Mouse (Mus musculus) liver, embryonic 12.5 days (tissue): Measurements from ENCODE around the gene Rpl22l1. TPM values are rescaled to one million over a fixed set of nuclear protein-coding genes. Genes with fewer than 3 reads are reported as not detected.
"Not testable (repeated sequence)": the region's sequence is repeated elsewhere in the genome, so short reads cannot be mapped to it uniquely, and the experiment has no call there.

Experiments
- ATAC-seq: fragments of 200-750 bp; cut with Nextera tagmentation; 2 replicates; pipeline ENCODE4 v1.8.0; 2017; ENCODE audit warnings: moderate number of reproducible peaks, mild to moderate bottlenecking, moderate library complexity
- H3K27ac ChIP-seq: fragments of 300-500 bp; sonication (generic); 2 replicates; pipeline ENCODE4 v1.5.1; 2016; ENCODE audit warnings: mild to moderate bottlenecking
- H3K27me3 ChIP-seq: fragments of 300-500 bp; sonication (generic); replicated peaks from 2 replicates; pipeline ENCODE4 v1.6.1; 2016; ENCODE audit warnings: mild to moderate bottlenecking, moderate library complexity
- H3K36me3 ChIP-seq: fragments of 300-500 bp; sonication (generic); 2 replicates; pipeline ENCODE4 v1.6.1; 2016; ENCODE audit warnings: mild to moderate bottlenecking, moderate library complexity
- H3K4me1 ChIP-seq: fragments of 300-500 bp; sonication (generic); 2 replicates; pipeline ENCODE4 v1.6.1; 2016
- H3K4me2 ChIP-seq: fragments of 300-500 bp; sonication (generic); 2 replicates; pipeline ENCODE4 v1.6.1; 2016; ENCODE audit warnings: mild to moderate bottlenecking, moderate library complexity
- H3K4me3 ChIP-seq: fragments of 300-500 bp; sonication (generic); 2 replicates; pipeline ENCODE4 v1.5.1; 2016; ENCODE audit warnings: mild to moderate bottlenecking, moderate library complexity
- H3K9ac ChIP-seq: fragments of 300-500 bp; sonication (generic); 2 replicates; pipeline ENCODE4 v1.6.1; 2016; ENCODE audit warnings: mild to moderate bottlenecking, moderate library complexity
- H3K9me3 ChIP-seq: fragments of 300-500 bp; sonication (generic); replicated peaks from 2 replicates; pipeline ENCODE4 v1.6.1; 2016; ENCODE audit warnings: mild to moderate bottlenecking, moderate library complexity
- WGBS: fragments of 180-500 bp; shearing (Covaris S2); methylation state at CpG from one replicate; pipeline ENCODE4 v1.1.7; 2016; ENCODE audit not compliant: insufficient replicate concordance; 5-methylcytosine and 5-hydroxymethylcytosine counted together
- polyA plus RNA-seq: library from polyadenylated mRNA; unstranded; fragments of >200 nt; fragmentation: Nextera tagmentation; extraction: Ambion mirVana; gene quantifications from 2 replicates; pipeline ENCODE4 v1.2.1, GENCODE M21; 2016

Gene Rpl22l1
- polyA plus RNA-seq, 1 experiment from 2014 or later: 416 TPM

DNA sequence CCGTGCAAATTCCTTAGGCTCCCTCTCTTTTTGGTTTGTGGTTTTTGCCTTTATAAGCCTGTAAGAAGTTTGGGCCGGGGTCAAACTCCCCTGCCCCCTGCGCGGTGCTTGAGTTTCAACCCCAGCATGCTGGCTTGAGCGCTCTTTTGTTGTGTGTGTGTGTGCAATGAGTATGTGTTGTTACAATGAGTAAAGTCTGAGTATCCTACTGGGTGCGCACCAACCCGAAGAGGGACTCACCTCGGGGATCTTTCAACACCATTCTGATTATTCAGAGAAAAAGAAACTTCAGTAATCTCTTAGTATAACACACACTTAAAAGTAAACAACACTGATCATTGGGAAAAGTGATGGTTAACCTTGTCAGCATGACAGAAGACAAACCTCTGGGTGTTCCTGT, 38.0 kb downstream of the Rpl22l1 start:
- H3K9me3 ChIP-seq: no peaks in the 10 kb centered on the region
- H3K9ac ChIP-seq: no peak overlapping the region
- H3K27ac ChIP-seq: no peak overlapping the region
- no peak for ATAC-seq
- no peaks in the 10 kb centered on the region for H3K36me3 ChIP-seq
- H3K27me3 ChIP-seq: no peaks in the 10 kb centered on the region
- no peaks in the 10 kb centered on the region for H3K4me1 ChIP-seq
- H3K4me2 ChIP-seq: no peak overlapping the region
- no peak overlapping the region for H3K4me3 ChIP-seq
- WGBS: 65% methylated on average over 8 of the region's 8 CpGs

DNA sequence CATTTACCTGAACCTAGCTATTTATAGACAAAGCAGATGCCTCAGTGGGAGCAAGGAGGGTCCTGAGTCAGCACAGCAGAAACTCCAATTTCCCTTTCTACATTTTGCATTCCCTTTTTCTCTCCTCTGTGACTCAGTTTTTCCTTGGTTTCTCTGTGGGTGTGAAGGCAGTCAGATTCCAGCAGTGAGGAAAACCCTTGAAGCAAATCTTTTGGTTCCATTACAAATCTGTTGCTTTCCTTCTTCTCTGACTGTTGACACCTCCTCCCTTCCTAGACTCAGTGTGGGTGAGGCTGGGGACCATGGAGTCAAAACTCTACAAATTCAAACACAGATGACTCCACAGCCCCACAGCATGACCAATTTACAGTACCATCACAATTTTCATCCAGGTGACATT, 41.9 kb downstream of the Rpl22l1 start:
- H3K4me1 ChIP-seq: no peaks in the 10 kb centered on the region
- H3K27ac ChIP-seq: no peak overlapping the region
- no peaks in the 10 kb centered on the region for H3K36me3 ChIP-seq
- 0 out of 2 replicates have a peak, but pooled peaks cover 3% of the 10 kb centered on the region for H3K9me3 ChIP-seq
- H3K4me3 ChIP-seq: no peak overlapping the region
- H3K9ac ChIP-seq: no peak overlapping the region
- ATAC-seq: no peak
- H3K27me3 ChIP-seq: no peaks in the 10 kb centered on the region
- no peak overlapping the region for H3K4me2 ChIP-seq

DNA sequence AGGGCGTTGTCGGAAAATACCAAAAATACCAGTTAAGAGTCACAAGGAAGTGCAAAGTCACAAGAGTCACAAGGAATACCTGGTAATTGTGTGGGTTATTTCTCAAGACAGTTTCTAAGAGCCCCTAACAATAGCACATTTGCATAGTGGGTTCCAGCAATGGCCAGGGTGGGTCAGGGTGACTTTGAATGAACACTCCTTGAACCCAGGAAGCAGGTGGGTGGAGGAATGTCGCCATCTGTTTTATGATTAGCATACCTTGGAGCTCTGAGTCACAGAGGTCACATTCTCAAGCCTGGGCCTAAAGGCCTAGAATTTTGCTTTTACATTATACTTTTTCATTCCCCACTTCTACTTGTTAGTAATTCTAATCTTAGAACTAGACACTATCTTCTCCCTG, 46.9 kb downstream of the Rpl22l1 start:
- H3K9ac ChIP-seq, H3K4me3 ChIP-seq, H3K27me3 ChIP-seq, ATAC-seq, H3K4me1 ChIP-seq, H3K9me3 ChIP-seq, H3K4me2 ChIP-seq, H3K27ac ChIP-seq, H3K36me3 ChIP-seq: not testable (repeated sequence)
- WGBS: 77% methylated on average over 3 of the region's 3 CpGs

Other genes starting within 250 kb of the Rpl22l1 start
- 17.7 and 19.5 TPM in 2 replicates for gene Slc2a2, start 107.5 kb upstream of the Rpl22l1 start, polyA plus RNA-seq
- gene Eif5a2, start 24.2 kb upstream of the Rpl22l1 start, polyA plus RNA-seq: 9.4 and 9.6 TPM in 2 replicates
- not detected in 2 replicates for gene Gm1527, start 87.2 kb downstream of the Rpl22l1 start, polyA plus RNA-seq